Mouse (Mus musculus): ENCODE data around the gene Adig. TPM values are rescaled to one million over a fixed set of nuclear protein-coding genes. Genes with fewer than 3 reads are reported as not detected.

Adig gene
- total and polyA plus RNA-seq, 3 experiments, result not detected

GRCm38 (mm10) chr2:158524129-158524860 lies 21.9 kb downstream of the Adig start:
- Histone ChIP-seq H3K4me1 (ENCODE audit: insufficient read depth, low read depth, low read length) (no peaks in the 10 kb centered on the region), H3K9me3 (replicated peaks) (no peaks in the 10 kb centered on the region), H3K4me3 (ENCODE audit: low read depth, low read length) (no peak overlapping the region), H3K27me3 (ENCODE audit: insufficient read depth, low read length) (no peaks in the 10 kb centered on the region; the same call in 1 of the 2 replicates), H3K36me3 (replicated peaks) (no peaks in the 10 kb centered on the region)
- DNase-seq (ENCODE audit: low spot score) (no peak), ATAC-seq (ENCODE audit: extremely low read depth, insufficient number of reproducible peaks, low FRiP score, poor library complexity, severe bottlenecking) (no peak)
- no peak for TF ChIP-seq GATA2 (IDR thresholded peaks at IDR 0.05; ENCODE audit: borderline replicate concordance, low read depth, low read length)
- no peak for TF ChIP-seq TAL1 (conservative IDR thresholded peaks at IDR 0.05; ENCODE audit: low read depth, low read length)
- no peak for TF ChIP-seq GATA1 (IDR thresholded peaks at IDR 0.05; ENCODE audit: borderline replicate concordance, low read length)
- no peak for TF ChIP-seq CTCF (IDR thresholded peaks at IDR 0.05; ENCODE audit: low read depth, low read length)
- no peak for TF ChIP-seq POLR2AphosphoS5 (IDR thresholded peaks at IDR 0.05; ENCODE audit: insufficient replicate concordance, low read depth, low read length)

GRCm38 (mm10) chr2:158534090-158534489 lies 31.7 kb downstream of the Adig start:
- no peak overlapping the region for H3K4me3 ChIP-seq (ENCODE audit: low read depth, low read length)
- H3K36me3 ChIP-seq (replicated peaks), result no peaks in the 10 kb centered on the region
- H3K27me3 ChIP-seq (ENCODE audit: insufficient read depth, low read length), result peaks cover 2% of the 10 kb centered on the region; the same call in 1 of the 2 replicates
- no peaks in the 10 kb centered on the region for H3K4me1 ChIP-seq (ENCODE audit: insufficient read depth, low read depth, low read length)
- ATAC-seq (ENCODE audit: extremely low read depth, insufficient number of reproducible peaks, low FRiP score, poor library complexity, severe bottlenecking), result peak; percentile 72
- no peak for TF ChIP-seq TAL1 (conservative IDR thresholded peaks at IDR 0.05; ENCODE audit: low read depth, low read length)
- no peak for TF ChIP-seq POLR2AphosphoS5 (IDR thresholded peaks at IDR 0.05; ENCODE audit: insufficient replicate concordance, low read depth, low read length)
- TF ChIP-seq CTCF (IDR thresholded peaks at IDR 0.05; ENCODE audit: low read depth, low read length), result peak; percentile 55; the same call in 1 of the 2 replicates
- no peak for TF ChIP-seq GATA2 (IDR thresholded peaks at IDR 0.05; ENCODE audit: borderline replicate concordance, low read depth, low read length)
- no peak for TF ChIP-seq GATA1 (IDR thresholded peaks at IDR 0.05; ENCODE audit: borderline replicate concordance, low read length)
- DNase-seq (ENCODE audit: low spot score), result peak; percentile 40
- peaks cover 5% of the 10 kb centered on the region for H3K9me3 ChIP-seq (replicated peaks)

- DNase-seq (ENCODE audit: low spot score) (no peak), ATAC-seq (ENCODE audit: extremely low read depth, insufficient number of reproducible peaks, low FRiP score, poor library complexity, severe bottlenecking) (no peak)
- H3K9me3 ChIP-seq (replicated peaks), result peaks cover 5% of the 10 kb centered on the region
- peaks cover 2% of the 10 kb centered on the region; the same call in 1 of the 2 replicates for H3K27me3 ChIP-seq (ENCODE audit: insufficient read depth, low read length)
- TF ChIP-seq TAL1 (conservative IDR thresholded peaks at IDR 0.05; ENCODE audit: low read depth, low read length) (no peak), GATA2 (IDR thresholded peaks at IDR 0.05; ENCODE audit: borderline replicate concordance, low read depth, low read length) (no peak), POLR2AphosphoS5 (IDR thresholded peaks at IDR 0.05; ENCODE audit: insufficient replicate concordance, low read depth, low read length) (no peak), GATA1 (IDR thresholded peaks at IDR 0.05; ENCODE audit: borderline replicate concordance, low read length) (no peak), CTCF (IDR thresholded peaks at IDR 0.05; ENCODE audit: low read depth, low read length) (no peak)
- H3K36me3 ChIP-seq (replicated peaks), result no peaks in the 10 kb centered on the region
- H3K4me1 ChIP-seq (ENCODE audit: insufficient read depth, low read depth, low read length), result no peaks in the 10 kb centered on the region
- H3K4me3 ChIP-seq (ENCODE audit: low read depth, low read length), result no peak overlapping the region
Observed at GRCm38 (mm10) chr2:158534559-158534958, 32.1 kb downstream of the Adig start.

GRCm38 (mm10) chr2:158539433-158540305 lies 37.3 kb downstream of the Adig start:
- DNase-seq (ENCODE audit: low spot score), result no peak
- no peak overlapping the region for H3K4me3 ChIP-seq (ENCODE audit: low read depth, low read length)
- no peaks in the 10 kb centered on the region for H3K9me3 ChIP-seq (replicated peaks)
- no peaks in the 10 kb centered on the region for H3K4me1 ChIP-seq (ENCODE audit: insufficient read depth, low read depth, low read length)
- ATAC-seq (ENCODE audit: extremely low read depth, insufficient number of reproducible peaks, low FRiP score, poor library complexity, severe bottlenecking), result no peak
- peaks cover 10% of the 10 kb centered on the region; the same call in 1 of the 2 replicates for H3K27me3 ChIP-seq (ENCODE audit: insufficient read depth, low read length)
- no peak for TF ChIP-seq GATA2 (IDR thresholded peaks at IDR 0.05; ENCODE audit: borderline replicate concordance, low read depth, low read length)
- no peak for TF ChIP-seq GATA1 (IDR thresholded peaks at IDR 0.05; ENCODE audit: borderline replicate concordance, low read length)
- TF ChIP-seq POLR2AphosphoS5 (IDR thresholded peaks at IDR 0.05; ENCODE audit: insufficient replicate concordance, low read depth, low read length), result no peak
- no peak for TF ChIP-seq CTCF (IDR thresholded peaks at IDR 0.05; ENCODE audit: low read depth, low read length)
- no peak for TF ChIP-seq TAL1 (conservative IDR thresholded peaks at IDR 0.05; ENCODE audit: low read depth, low read length)
- H3K36me3 ChIP-seq (replicated peaks), result no peaks in the 10 kb centered on the region

GRCm38 (mm10) chr2:158541286-158541685 lies 38.9 kb downstream of the Adig start:
- H3K4me3 ChIP-seq (ENCODE audit: low read depth, low read length), result no peak overlapping the region
- ATAC-seq (ENCODE audit: extremely low read depth, insufficient number of reproducible peaks, low FRiP score, poor library complexity, severe bottlenecking), result no peak

More at GRCm38 (mm10) chr2:158541286-158541685, 38.9 kb downstream of the Adig start:
- no peak for TF ChIP-seq POLR2AphosphoS5 (IDR thresholded peaks at IDR 0.05; ENCODE audit: insufficient replicate concordance, low read depth, low read length)
- no peak for TF ChIP-seq TAL1 (conservative IDR thresholded peaks at IDR 0.05; ENCODE audit: low read depth, low read length)
- no peak for TF ChIP-seq CTCF (IDR thresholded peaks at IDR 0.05; ENCODE audit: low read depth, low read length)
- no peak for TF ChIP-seq GATA1 (IDR thresholded peaks at IDR 0.05; ENCODE audit: borderline replicate concordance, low read length)
- no peak for TF ChIP-seq GATA2 (IDR thresholded peaks at IDR 0.05; ENCODE audit: borderline replicate concordance, low read depth, low read length)
- H3K9me3 ChIP-seq (replicated peaks), result no peaks in the 10 kb centered on the region
- H3K27me3 ChIP-seq (ENCODE audit: insufficient read depth, low read length), result peaks cover 10% of the 10 kb centered on the region; the same call in 1 of the 2 replicates
- DNase-seq (ENCODE audit: low spot score), result no peak
- H3K36me3 ChIP-seq (replicated peaks), result no peaks in the 10 kb centered on the region
- peaks cover under 1% of the 10 kb centered on the region; the same call in 1 of the 2 replicates for H3K4me1 ChIP-seq (ENCODE audit: insufficient read depth, low read depth, low read length)

Measured in G1E (cell line).